In the genomic region with DNA sequence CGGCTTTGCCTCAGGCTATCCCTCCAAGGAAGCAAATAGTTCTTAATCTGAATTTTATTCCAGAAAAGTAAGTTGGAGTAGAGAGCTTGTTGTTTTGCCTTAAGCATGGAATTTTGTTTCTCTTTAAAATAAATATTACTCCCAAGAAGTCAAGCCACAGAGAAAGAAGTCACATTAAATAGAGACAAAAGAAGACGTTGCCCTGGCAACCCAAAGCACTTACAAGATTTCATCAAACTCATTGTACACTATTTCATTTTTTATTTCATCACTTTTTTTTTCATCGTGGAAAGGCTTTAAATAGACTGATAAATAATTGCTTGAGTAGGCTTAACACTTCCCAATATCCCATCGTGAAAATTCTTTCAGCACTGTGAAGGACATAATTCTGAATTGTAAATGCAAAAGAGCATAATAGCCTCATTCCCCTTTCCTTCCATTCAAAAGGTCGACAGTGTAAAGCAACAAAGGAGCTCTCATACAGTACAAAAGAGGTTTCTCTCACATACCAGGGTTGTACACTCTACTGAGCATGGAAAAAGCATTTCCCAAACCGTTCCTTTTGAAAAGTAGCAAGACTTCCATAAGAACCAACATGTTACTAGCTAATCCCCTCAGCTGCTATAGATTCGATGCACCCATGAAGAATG, we compare ENCODE assay signal across 22 mouse cellular contexts.
DNase-seq lines count a peak whose midpoint lies in the region; ATAC-seq and TF ChIP-seq lines count a peak whose summit lies in the region.
"Had no signal": no experiment of that assay in that cellular context is flagged by ENCODE, and none has a peak within 500 bp of the region (broad histone marks: within the 10 kb centered on the region; RNA-seq: fewer than 3 reads in every experiment).

No protein-coding gene starts in this region.

- no peak overlapping the region for H3K9ac ChIP-seq in midbrain, embryonic 13.5 days (replicated peaks)
- H3K9ac ChIP-seq in midbrain, embryonic 15.5 days = no peak overlapping the region
- H3K9ac ChIP-seq in forebrain, embryonic 11.5 days (ENCODE audit: low read length) = no peak overlapping the region
- no peak overlapping the region for H3K9ac ChIP-seq in forebrain, postnatal 0 days
- H3K9ac ChIP-seq: embryonic facial prominence, embryonic 12.5 days; heart, embryonic 13.5 days; kidney, embryonic 15.5 days; liver, embryonic 12.5 days; lung, embryonic 14.5 days had no signal

- no peak overlapping the region for H3K4me2 ChIP-seq in midbrain, embryonic 13.5 days (replicated peaks)
- no peak overlapping the region for H3K4me2 ChIP-seq in midbrain, embryonic 15.5 days
- no peak overlapping the region for H3K4me2 ChIP-seq in forebrain, embryonic 11.5 days (ENCODE audit: low read depth, low read length, severe bottlenecking)
- H3K4me2 ChIP-seq in forebrain, postnatal 0 days (ENCODE audit: low read depth) = no peak overlapping the region
- H3K4me2 ChIP-seq: embryonic facial prominence, embryonic 12.5 days; heart, embryonic 13.5 days; kidney, embryonic 15.5 days; liver, embryonic 12.5 days; lung, embryonic 14.5 days had no signal

- no peaks in the 10 kb centered on the region for H3K36me3 ChIP-seq in midbrain, embryonic 13.5 days
- H3K36me3 ChIP-seq in midbrain, embryonic 15.5 days (replicated peaks) = no peaks in the 10 kb centered on the region
- H3K36me3 ChIP-seq in forebrain, embryonic 11.5 days (ENCODE audit: control insufficient read depth, insufficient read depth, low read length) = no peaks in the 10 kb centered on the region
- H3K36me3 ChIP-seq in forebrain, postnatal 0 days (ENCODE audit: insufficient read depth) = no peaks in the 10 kb centered on the region
- H3K36me3 ChIP-seq: embryonic facial prominence, embryonic 12.5 days; heart, embryonic 13.5 days; kidney, embryonic 15.5 days; limb, embryonic 10.5 days; liver, embryonic 12.5 days had no signal

- H3K4me1 ChIP-seq in midbrain, embryonic 13.5 days (replicated peaks) = no peaks in the 10 kb centered on the region
- H3K4me1 ChIP-seq in midbrain, embryonic 15.5 days = no peaks in the 10 kb centered on the region
- no peaks in the 10 kb centered on the region for H3K4me1 ChIP-seq in forebrain, embryonic 11.5 days (replicated peaks; ENCODE audit: control insufficient read depth, insufficient read depth, low read length)
- no peaks in the 10 kb centered on the region for H3K4me1 ChIP-seq in forebrain, postnatal 0 days (ENCODE audit: insufficient read depth)
- H3K4me1 ChIP-seq: embryonic facial prominence, embryonic 12.5 days; heart, embryonic 13.5 days; kidney, embryonic 15.5 days; limb, embryonic 10.5 days; liver, embryonic 12.5 days had no signal

- 29% methylated on average over 7 of the region's 7 CpGs for WGBS in midbrain, embryonic 13.5 days
- 34% methylated on average over 7 of the region's 7 CpGs for WGBS in midbrain, embryonic 15.5 days
- WGBS in forebrain, embryonic 11.5 days = 31% methylated on average over 7 of the region's 7 CpGs
- WGBS in forebrain, postnatal 0 days = 26% methylated on average over 7 of the region's 7 CpGs

- no peak overlapping the region for H3K4me3 ChIP-seq in midbrain, embryonic 13.5 days (replicated peaks)
- H3K4me3 ChIP-seq in midbrain, embryonic 15.5 days = no peak overlapping the region
- H3K4me3 ChIP-seq in forebrain, embryonic 11.5 days (ENCODE audit: low read depth, low read length) = no peak overlapping the region
- no peak overlapping the region for H3K4me3 ChIP-seq in forebrain, postnatal 0 days (ENCODE audit: low read depth, low read length)
- H3K4me3 ChIP-seq: embryonic facial prominence, embryonic 12.5 days; heart, embryonic 13.5 days; kidney, embryonic 15.5 days; limb, embryonic 10.5 days; liver, embryonic 12.5 days had no signal

- DNase-seq in forebrain, embryonic 11.5 days (ENCODE audit: low spot score) = no peak
- peak; percentile 18 for DNase-seq in forebrain, postnatal 0 days
- DNase-seq in gastrocnemius, postnatal 10 days = no peak
- no peak for DNase-seq in right cerebral cortex, adult 18-20 months
- DNase-seq in right cerebral cortex, postnatal 25 days = no peak
- DNase-seq: adrenal gland, postnatal 36 days; cerebellum, postnatal 10 days; heart, adult 11 months; heart, postnatal 36 days; layer of hippocampus, postnatal 36 days; lung, embryonic 14.5 days; right cerebral cortex, postnatal 14 days had no signal

- no peak for TF ChIP-seq CTCF in forebrain, postnatal 0 days (IDR thresholded peaks at IDR 0.05; ENCODE audit: low read depth)

- H3K27me3 ChIP-seq in midbrain, embryonic 13.5 days = no peaks in the 10 kb centered on the region
- H3K27me3 ChIP-seq in midbrain, embryonic 15.5 days (replicated peaks) = no peaks in the 10 kb centered on the region
- no peaks in the 10 kb centered on the region for H3K27me3 ChIP-seq in forebrain, embryonic 11.5 days (ENCODE audit: control insufficient read depth, insufficient read depth, low read length)
- no peaks in the 10 kb centered on the region for H3K27me3 ChIP-seq in forebrain, postnatal 0 days (ENCODE audit: insufficient read depth, low read length)
- H3K27me3 ChIP-seq: embryonic facial prominence, embryonic 12.5 days; heart, embryonic 13.5 days; kidney, embryonic 15.5 days; liver, embryonic 12.5 days had no signal

- no peaks in the 10 kb centered on the region for H3K9me3 ChIP-seq in midbrain, embryonic 13.5 days
- no peaks in the 10 kb centered on the region for H3K9me3 ChIP-seq in midbrain, embryonic 15.5 days
- H3K9me3 ChIP-seq in forebrain, embryonic 11.5 days (ENCODE audit: control insufficient read depth, low read length) = no peaks in the 10 kb centered on the region
- H3K9me3 ChIP-seq in forebrain, postnatal 0 days (ENCODE audit: low read length) = no peaks in the 10 kb centered on the region
- H3K9me3 ChIP-seq: embryonic facial prominence, embryonic 12.5 days; heart, embryonic 13.5 days; kidney, embryonic 15.5 days; limb, embryonic 10.5 days; liver, embryonic 12.5 days had no signal

- peak; percentile 72; the same call in 1 of the 2 replicates for ATAC-seq in midbrain, embryonic 13.5 days
- ATAC-seq in midbrain, embryonic 15.5 days (replicated peaks) = no peak
- ATAC-seq in forebrain, embryonic 11.5 days (replicated peaks; ENCODE audit: low FRiP score) = peak; percentile 90
- ATAC-seq in forebrain, postnatal 0 days = peak; percentile 79; the same call in 1 of the 2 replicates
- ATAC-seq: intestine, embryonic 16.5 days; liver, embryonic 12.5 days had no signal

- H3K27ac ChIP-seq in midbrain, embryonic 13.5 days = no peak overlapping the region
- no peak overlapping the region for H3K27ac ChIP-seq in midbrain, embryonic 15.5 days
- no peak overlapping the region for H3K27ac ChIP-seq in forebrain, embryonic 11.5 days (ENCODE audit: low read depth, low read length)
- H3K27ac ChIP-seq in forebrain, postnatal 0 days (ENCODE audit: low read depth, low read length) = no peak overlapping the region
- H3K27ac ChIP-seq: embryonic facial prominence, embryonic 12.5 days; heart, embryonic 13.5 days; kidney, embryonic 15.5 days; limb, embryonic 10.5 days; liver, embryonic 12.5 days; macrophage; stomach, postnatal 0 days had no signal
